Mouse (Mus musculus) C2C12 (cell line): Measurements from ENCODE around the gene Esam.

Experiments used
- CTCF ChIP-seq: IDR thresholded peaks from one replicate; pipeline ENCODE4 v1.5.1; 2011; ENCODE audit not compliant: control insufficient read depth, insufficient read depth, insufficient read length
- FOSL1 ChIP-seq: IDR thresholded peaks from one replicate; pipeline ENCODE4 v1.8.0; 2011; ENCODE audit warnings: mild to moderate bottlenecking, low read length; ENCODE audit not compliant: poor library complexity, insufficient read depth, severe bottlenecking
- USF1 ChIP-seq: IDR thresholded peaks from one replicate; pipeline ENCODE4 v1.6.1; 2011; ENCODE audit warnings: low read depth, mild to moderate bottlenecking, control low read depth, moderate library complexity

DNA sequence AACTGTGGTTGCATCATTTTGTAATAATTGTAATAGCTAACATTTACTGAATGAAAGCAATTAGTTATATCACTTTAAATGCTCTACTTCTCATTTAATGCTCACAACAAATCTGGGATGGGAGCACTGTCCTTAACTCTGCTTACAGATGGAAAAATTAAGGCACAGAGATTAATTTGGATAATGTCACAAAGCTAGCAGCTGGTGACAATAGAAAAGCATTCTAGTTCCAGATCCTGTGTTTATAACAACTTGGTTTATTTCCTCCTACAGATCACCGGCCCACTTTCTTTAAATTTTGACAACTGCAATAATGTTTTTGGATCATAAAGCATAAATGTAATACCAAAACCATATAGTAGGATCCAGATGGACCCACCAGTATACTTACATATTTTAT lies 21.9 kb upstream of the Esam start:
- TF ChIP-seq CTCF, result no peak
- no peak for TF ChIP-seq USF1
- no peak for TF ChIP-seq FOSL1
